Mouse (Mus musculus): ENCODE measurements around the gene Fbxo2.

- TF ChIP-seq CTCF (IDR thresholded peaks at IDR 0.05; ENCODE audit: insufficient read depth, low read length): no peak
- TF ChIP-seq POLR2A (IDR thresholded peaks at IDR 0.05; ENCODE audit: borderline replicate concordance, extremely low read depth, low read depth, low read length): no peak
Observed at GRCm38 (mm10) chr4:148164461-148164860, 4.0 kb downstream of the Fbxo2 start.

Data from lung, adult 2 months (tissue).